Mouse (Mus musculus): ENCODE data around the gene Homez.

GRCm38 (mm10) chr14:54875844-54876538 lies 5.2 kb upstream of the Homez start:
- TF ChIP-seq POLR2A (IDR thresholded peaks at IDR 0.05; ENCODE audit: borderline replicate concordance, low read depth, low read length) (no peak), CTCF (IDR thresholded peaks at IDR 0.05; ENCODE audit: low read depth, low read length) (no peak)

Measured in bone marrow macrophage, adult 2 months (primary cell).